Mouse (Mus musculus): ENCODE data around the gene Aox2. TPM values are rescaled to one million over a fixed set of nuclear protein-coding genes. Genes with fewer than 3 reads are reported as not detected.

Aox2 gene
- total and polyA plus RNA-seq, 3 experiments = not detected

GRCm38 (mm10) chr1:58257195-58257991 is 20.7 kb upstream of the Aox2 start:
- Histone ChIP-seq H3K4me1 (ENCODE audit: control insufficient read depth in 1 of 2, insufficient read depth in 2 of 2) (0 out of 4 replicates have a peak, but pooled peaks cover 0 to 4% of the 10 kb centered on the region in 2 experiments), H3K9ac (ENCODE audit: insufficient read depth, low read depth) (no peak overlapping the region), H3K4me3 (replicated peaks in 1 of 3; ENCODE audit: low read depth in 2 of 3, low read length in 2 of 3, poor library complexity in 1 of 3) (no peak overlapping the region), H3K4me2 (ENCODE audit: insufficient read depth, low read depth, poor library complexity, severe bottlenecking) (no peak overlapping the region), H3K36me3 (replicated peaks in 1 of 2; ENCODE audit: control insufficient read depth in 1 of 2, insufficient read depth in 1 of 2, low read length in 1 of 2) (no peaks in the 10 kb centered on the region), H3K27ac (ENCODE audit: insufficient read depth, low read depth) (no peak overlapping the region), H3K79me2 (replicated peaks; ENCODE audit: control insufficient read depth, extremely low read depth, insufficient read depth, poor library complexity, severe bottlenecking) (no peaks in the 10 kb centered on the region), H3K27me3 (replicated peaks) (no peaks in the 10 kb centered on the region), H3K9me3 (replicated peaks; ENCODE audit: low read length) (no peaks in the 10 kb centered on the region)
- no peak for TF ChIP-seq JUND (conservative IDR thresholded peaks at IDR 0.05; ENCODE audit: low read depth, low read length)
- TF ChIP-seq HCFC1 (IDR thresholded peaks at IDR 0.05; ENCODE audit: low read depth, low read length) = no peak
- no peak for TF ChIP-seq CHD2 (IDR thresholded peaks at IDR 0.05; ENCODE audit: low read length)
- no peak for TF ChIP-seq RAD21 (IDR thresholded peaks at IDR 0.05; ENCODE audit: low read depth, low read length)
- TF ChIP-seq EP300 (IDR thresholded peaks at IDR 0.05; ENCODE audit: low read length) = no peak
- TF ChIP-seq E2F4 (IDR thresholded peaks at IDR 0.05; ENCODE audit: insufficient replicate concordance, low read depth, low read length) = no peak
- no peak for TF ChIP-seq ZNF384 (IDR thresholded peaks at IDR 0.05; ENCODE audit: low read depth, low read length)
- TF ChIP-seq IRF4 (IDR thresholded peaks at IDR 0.05; ENCODE audit: low read depth, low read length) = no peak
- TF ChIP-seq ZKSCAN1 (IDR thresholded peaks at IDR 0.05; ENCODE audit: borderline replicate concordance, low read depth, low read length) = no peak
- TF ChIP-seq PAX5 (IDR thresholded peaks at IDR 0.05; ENCODE audit: low read length) = no peak
- TF ChIP-seq KAT2A (IDR thresholded peaks at IDR 0.05; ENCODE audit: insufficient replicate concordance, low read length) = no peak
- no peak for TF ChIP-seq MAFK (IDR thresholded peaks at IDR 0.05; ENCODE audit: insufficient replicate concordance, low read length)
- no peak for TF ChIP-seq UBTF (IDR thresholded peaks at IDR 0.05; ENCODE audit: low read depth, low read length)
- TF ChIP-seq JUN (IDR thresholded peaks at IDR 0.05; ENCODE audit: insufficient read depth, low read depth, low read length) = no peak
- no peak for TF ChIP-seq USF1 (IDR thresholded peaks at IDR 0.05; ENCODE audit: low read depth, low read length)
- TF ChIP-seq POLR2A (IDR thresholded peaks at IDR 0.05; ENCODE audit: low read depth, low read length) = no peak
- TF ChIP-seq TCF12 (IDR thresholded peaks at IDR 0.05; ENCODE audit: low read depth, low read length) = no peak
- no peak for TF ChIP-seq SMC3 (IDR thresholded peaks at IDR 0.05; ENCODE audit: low read depth, low read length)
- no peak for TF ChIP-seq CTCF (conservative IDR thresholded peaks at IDR 0.05 in 1 of 2, IDR thresholded peaks at IDR 0.05 in 1 of 2; ENCODE audit: low read depth in 2 of 2, low read length in 2 of 2)
- dilution Hi-C loops (cut with MboI; ENCODE audit: extremely low pct_ligation_motif_present, extremely low pct_unique_long_range_greater_than_20kb, low sequenced_read_pairs) (no loop called here), in situ Hi-C loops (cut with MboI; ENCODE audit: low pct_ligation_motif_present, low pct_unique_long_range_greater_than_20kb, low sequenced_read_pairs) (no loop called here)
- DNase-seq (ENCODE audit: extremely low read depth) = no peak

- Histone ChIP-seq H3K4me3 (replicated peaks in 1 of 3; ENCODE audit: low read depth in 2 of 3, low read length in 2 of 3, poor library complexity in 1 of 3) (no peak overlapping the region), H3K9me3 (replicated peaks; ENCODE audit: low read length) (no peaks in the 10 kb centered on the region), H3K27ac (ENCODE audit: insufficient read depth, low read depth) (no peak overlapping the region), H3K4me1 (ENCODE audit: control insufficient read depth in 1 of 2, insufficient read depth in 2 of 2) (no peaks in the 10 kb centered on the region), H3K9ac (ENCODE audit: insufficient read depth, low read depth) (no peak overlapping the region), H3K79me2 (replicated peaks; ENCODE audit: control insufficient read depth, extremely low read depth, insufficient read depth, poor library complexity, severe bottlenecking) (no peaks in the 10 kb centered on the region), H3K36me3 (replicated peaks in 1 of 2; ENCODE audit: control insufficient read depth in 1 of 2, insufficient read depth in 1 of 2, low read length in 1 of 2) (no peaks in the 10 kb centered on the region), H3K4me2 (ENCODE audit: insufficient read depth, low read depth, poor library complexity, severe bottlenecking) (no peak overlapping the region), H3K27me3 (replicated peaks) (no peaks in the 10 kb centered on the region)
- dilution Hi-C loops (cut with MboI; ENCODE audit: extremely low pct_ligation_motif_present, extremely low pct_unique_long_range_greater_than_20kb, low sequenced_read_pairs) = no loop called here
- in situ Hi-C loops (cut with MboI; ENCODE audit: low pct_ligation_motif_present, low pct_unique_long_range_greater_than_20kb, low sequenced_read_pairs) = no loop called here
- TF ChIP-seq TCF12 (IDR thresholded peaks at IDR 0.05; ENCODE audit: low read depth, low read length) (no peak), CTCF (conservative IDR thresholded peaks at IDR 0.05 in 1 of 2, IDR thresholded peaks at IDR 0.05 in 1 of 2; ENCODE audit: low read depth in 2 of 2, low read length in 2 of 2) (no peak), ZMIZ1 (IDR thresholded peaks at IDR 0.05; ENCODE audit: low read depth, low read length) (no peak), EP300 (IDR thresholded peaks at IDR 0.05; ENCODE audit: low read length) (no peak), MAFK (IDR thresholded peaks at IDR 0.05; ENCODE audit: insufficient replicate concordance, low read length) (no peak), CHD1 (IDR thresholded peaks at IDR 0.05; ENCODE audit: low read depth, low read length) (no peak), POLR2AphosphoS2 (IDR thresholded peaks at IDR 0.05; ENCODE audit: low read depth, low read length) (no peak), CHD2 (IDR thresholded peaks at IDR 0.05; ENCODE audit: low read length) (no peak), E2F4 (IDR thresholded peaks at IDR 0.05; ENCODE audit: insufficient replicate concordance, low read depth, low read length) (no peak), HCFC1 (IDR thresholded peaks at IDR 0.05; ENCODE audit: low read depth, low read length) (no peak), KAT2A (IDR thresholded peaks at IDR 0.05; ENCODE audit: insufficient replicate concordance, low read length) (no peak), RCOR1 (conservative IDR thresholded peaks at IDR 0.05; ENCODE audit: low read depth, low read length) (no peak), GABPA (IDR thresholded peaks at IDR 0.05; ENCODE audit: insufficient replicate concordance, low read depth, low read length) (no peak), USF1 (IDR thresholded peaks at IDR 0.05; ENCODE audit: low read depth, low read length) (no peak), MAX (IDR thresholded peaks at IDR 0.05; ENCODE audit: low read length) (no peak)
- no peak for DNase-seq (ENCODE audit: extremely low read depth)
Measured at GRCm38 (mm10) chr1:58260311-58260710, 17.8 kb upstream of the Aox2 start.
